Comparison of ENCODE assay signal across 18 mouse cellular contexts in the genomic region with DNA sequence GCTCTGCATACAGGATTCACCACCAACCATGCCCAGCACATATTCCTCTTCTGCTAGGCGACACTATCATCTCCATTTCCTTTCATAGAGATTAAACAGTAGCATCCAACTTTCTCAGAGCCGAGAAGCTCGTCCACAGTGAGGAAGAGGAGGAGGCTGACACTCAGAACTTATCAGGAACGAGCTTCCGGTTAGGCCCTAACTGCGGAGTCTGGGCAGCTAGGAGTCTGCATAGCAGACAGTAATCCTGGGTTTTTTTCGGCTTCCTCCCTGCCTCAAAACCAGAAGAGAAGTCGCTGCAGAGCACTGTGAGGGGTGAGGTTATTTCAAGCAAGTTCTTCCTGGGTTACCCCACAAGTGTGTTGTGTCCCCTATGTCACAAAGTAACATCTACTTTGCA. TPM values are rescaled to one million over a fixed set of nuclear protein-coding genes. Genes with fewer than 3 reads are reported as not detected.
DNase-seq lines count a peak whose midpoint lies in the region; ATAC-seq and TF ChIP-seq lines count a peak whose summit lies in the region.
"Had no signal": no experiment of that assay in that cellular context is flagged by ENCODE, and none has a peak within 500 bp of the region (broad histone marks: within the 10 kb centered on the region; RNA-seq: fewer than 3 reads in every experiment).

No protein-coding gene starts in this region.

- H3K27me3 ChIP-seq in forebrain, embryonic 15.5 days = no peaks in the 10 kb centered on the region
- no peaks in the 10 kb centered on the region for H3K27me3 ChIP-seq in forebrain, embryonic 10.5 days (ENCODE audit: poor library complexity, severe bottlenecking)
- no peaks in the 10 kb centered on the region for H3K27me3 ChIP-seq in heart, embryonic 16.5 days (ENCODE audit: control insufficient read depth, insufficient read depth, low read length)
- H3K27me3 ChIP-seq: neural tube, embryonic 13.5 days had no signal

- 0 out of 2 replicates have a peak, but pooled peaks cover 3% of the 10 kb centered on the region for H3K36me3 ChIP-seq in forebrain, embryonic 15.5 days
- peaks cover 31% of the 10 kb centered on the region for H3K36me3 ChIP-seq in forebrain, embryonic 10.5 days (replicated peaks)
- H3K36me3 ChIP-seq in heart, embryonic 16.5 days (ENCODE audit: control insufficient read depth, insufficient read depth) = no peaks in the 10 kb centered on the region

- peaks cover 3% of the 10 kb centered on the region for H3K4me1 ChIP-seq in forebrain, embryonic 15.5 days
- H3K4me1 ChIP-seq in forebrain, embryonic 10.5 days = peaks cover 18% of the 10 kb centered on the region
- peaks cover 29% of the 10 kb centered on the region for H3K4me1 ChIP-seq in heart, embryonic 16.5 days (ENCODE audit: control insufficient read depth, insufficient read depth, low read length)
- peaks cover 46% of the 10 kb centered on the region for H3K4me1 ChIP-seq in brown adipose tissue, adult 24 weeks (ENCODE audit: control insufficient read depth, insufficient read depth, insufficient read length, low read length)

- no peak for DNase-seq in forebrain, embryonic 10.5 days (ENCODE audit: extremely low spot score, low spot score)
- DNase-seq in heart, postnatal 36 days = no peak
- DNase-seq in left cerebral cortex, adult 2 months (ENCODE audit: extremely low spot score in 1 of 2, low spot score in 2 of 2) = no peak
- DNase-seq in left cerebral cortex, adult 18-20 months (ENCODE audit: low spot score in 2 of 2) = no peak
- no peak for DNase-seq in cerebellum, adult 8-10 months
- DNase-seq: adrenal gland, postnatal 14 days; cerebellum, postnatal 14 days; gastrocnemius, postnatal 25 days had no signal

- H3K9me3 ChIP-seq in forebrain, embryonic 15.5 days = no peaks in the 10 kb centered on the region
- H3K9me3 ChIP-seq in forebrain, embryonic 10.5 days = no peaks in the 10 kb centered on the region
- no peaks in the 10 kb centered on the region for H3K9me3 ChIP-seq in heart, embryonic 16.5 days (replicated peaks; ENCODE audit: control insufficient read depth, low read length)
- H3K9me3 ChIP-seq: neural tube, embryonic 13.5 days had no signal

- H3K27ac ChIP-seq in forebrain, embryonic 15.5 days (replicated peaks) = peak overlapping the region; percentile 33; the same call in 1 of the 2 replicates
- no peak overlapping the region for H3K27ac ChIP-seq in forebrain, embryonic 10.5 days
- H3K27ac ChIP-seq in heart, embryonic 16.5 days (ENCODE audit: low read length) = peak overlapping the region; percentile 76
- H3K27ac ChIP-seq in left cerebral cortex, adult 2 months = peak overlapping the region; percentile 42
- peak overlapping the region; percentile 62 for H3K27ac ChIP-seq in brown adipose tissue, adult 24 weeks (replicated peaks; ENCODE audit: low read depth, low read length)
- H3K27ac ChIP-seq: liver, embryonic 14.5 days; neural tube, embryonic 13.5 days had no signal

- intact Hi-C loops in heart, postnatal 36 days (cut with DNase I) = no loop called here
- intact Hi-C loops in left cerebral cortex, adult 2 months (cut with DNase I) = no loop called here

- no peak overlapping the region for H3K9ac ChIP-seq in forebrain, embryonic 15.5 days (replicated peaks)
- no peak overlapping the region for H3K9ac ChIP-seq in heart, embryonic 16.5 days (ENCODE audit: low read length)
- H3K9ac ChIP-seq: liver, embryonic 14.5 days; neural tube, embryonic 13.5 days had no signal

- no peak for TF ChIP-seq CTCF in left cerebral cortex, adult 2 months (IDR thresholded peaks at IDR 0.05)

- H3K4me3 ChIP-seq in forebrain, embryonic 15.5 days = no peak overlapping the region
- no peak overlapping the region for H3K4me3 ChIP-seq in forebrain, embryonic 10.5 days
- no peak overlapping the region for H3K4me3 ChIP-seq in heart, embryonic 16.5 days (ENCODE audit: low read length)
- no peak overlapping the region for H3K4me3 ChIP-seq in left cerebral cortex, adult 2 months
- H3K4me3 ChIP-seq in brown adipose tissue, adult 24 weeks (ENCODE audit: insufficient read depth, low read depth, low read length) = no peak overlapping the region
- H3K4me3 ChIP-seq: neural tube, embryonic 13.5 days had no signal

- ATAC-seq in forebrain, embryonic 15.5 days (replicated peaks) = no peak
- ATAC-seq in heart, embryonic 16.5 days (replicated peaks; ENCODE audit: extremely low read depth, insufficient read depth, low FRiP score) = no peak

- no peak overlapping the region for H3K4me2 ChIP-seq in forebrain, embryonic 15.5 days (replicated peaks)
- no peak overlapping the region for H3K4me2 ChIP-seq in heart, embryonic 16.5 days (ENCODE audit: low read depth, low read length)
- H3K4me2 ChIP-seq: neural tube, embryonic 13.5 days had no signal

- WGBS in forebrain, embryonic 15.5 days = 94% methylated on average over 8 of the region's 8 CpGs
- WGBS in forebrain, embryonic 10.5 days = 89% methylated on average over 8 of the region's 8 CpGs
- WGBS in heart, embryonic 16.5 days = 42% methylated on average over 8 of the region's 8 CpGs

RNA-seq across cellular contexts. Expression of gene Cttnbp2nl, which starts 35.6 kb away (rescaled TPM):
- 54.8 and 61.1 TPM in 2 replicates for polyA plus RNA-seq in forebrain, embryonic 15.5 days (2015; fragmentation: Nextera tagmentation; extraction: Ambion mirVana)
- 34.3 and 36.7 TPM in 2 replicates for polyA plus RNA-seq in forebrain, embryonic 10.5 days (2016; fragmentation: Nextera tagmentation; extraction: Ambion mirVana)
- 19.4 and 21.7 TPM in 2 replicates for polyA plus RNA-seq in heart, embryonic 16.5 days (2015; fragmentation: Nextera tagmentation; extraction: Ambion mirVana)
- 10 to 100 TPM; 18.9 to 19.6 TPM for total RNA-seq in heart, postnatal 36 days (2021)
- 10 to 100 TPM; 23.8 to 27.9 TPM for total RNA-seq in left cerebral cortex, adult 2 months (2021)
- 10 to 100 TPM; 26.0 to 31.0 TPM for total RNA-seq in left cerebral cortex, adult 18-20 months (2021)
- polyA plus RNA-seq in brown adipose tissue, adult 24 weeks (2012; ENCODE audit: insufficient read depth, insufficient read length, missing spikeins) = 6.3 and 10.6 TPM in 2 replicates

RNA-seq across cellular contexts. Expression of gene 4930564D02Rik, which starts 49.3 kb away (rescaled TPM):
- polyA plus RNA-seq in forebrain, embryonic 15.5 days (2015; fragmentation: Nextera tagmentation; extraction: Ambion mirVana) = not detected in 2 replicates
- polyA plus RNA-seq in forebrain, embryonic 10.5 days (2016; fragmentation: Nextera tagmentation; extraction: Ambion mirVana) = not detected in 2 replicates
- polyA plus RNA-seq in heart, embryonic 16.5 days (2015; fragmentation: Nextera tagmentation; extraction: Ambion mirVana) = not detected in 2 replicates
- total RNA-seq in heart, postnatal 36 days (2021) = not detected
- not detected for total RNA-seq in left cerebral cortex, adult 2 months (2021)
- not detected for total RNA-seq in left cerebral cortex, adult 18-20 months (2021)
- polyA plus RNA-seq in brown adipose tissue, adult 24 weeks (2012; ENCODE audit: insufficient read depth, insufficient read length, missing spikeins) = not detected in 2 replicates
- total RNA-seq: adrenal gland, postnatal 14 days; gastrocnemius, postnatal 25 days; layer of hippocampus, postnatal 10 days; left cerebral cortex, postnatal 36 days had no signal
- polyA plus RNA-seq: frontal cortex, adult 2 months; liver, embryonic 14.5 days; neural tube, embryonic 13.5 days; small intestine, adult 2 months; thymus, postnatal 0 days had no signal

RNA-seq across cellular contexts. Expression of gene Wnt2b, which starts 55.6 kb away (rescaled TPM):
- polyA plus RNA-seq in forebrain, embryonic 15.5 days (2015; fragmentation: Nextera tagmentation; extraction: Ambion mirVana) = 0.61 and 0.76 TPM in 2 replicates
- polyA plus RNA-seq in forebrain, embryonic 10.5 days (2016; fragmentation: Nextera tagmentation; extraction: Ambion mirVana) = 0.58 and 0.68 TPM in 2 replicates
- 1.0 and 1.1 TPM in 2 replicates for polyA plus RNA-seq in heart, embryonic 16.5 days (2015; fragmentation: Nextera tagmentation; extraction: Ambion mirVana)
- total RNA-seq in heart, postnatal 36 days (2021) = 1 to 10 TPM; 1.1 to 1.8 TPM
- total RNA-seq in left cerebral cortex, adult 2 months (2021) = 1 to 10 TPM; 2.0 to 2.3 TPM
- total RNA-seq in left cerebral cortex, adult 18-20 months (2021) = 1 to 10 TPM; 2.4 to 3.2 TPM
- polyA plus RNA-seq in brown adipose tissue, adult 24 weeks (2012; ENCODE audit: insufficient read depth, insufficient read length, missing spikeins) = not detected in 2 replicates
